Mouse (Mus musculus): Measurements from ENCODE around the gene Gm43302. TPM values are rescaled to one million over a fixed set of nuclear protein-coding genes. Genes with fewer than 3 reads are reported as not detected.
"Not testable (repeated sequence)": the region's sequence is repeated elsewhere in the genome, so short reads cannot be mapped to it uniquely, and the experiment has no call there.

The Gm43302 gene
- polyA plus RNA-seq, 1 experiment from 2014 or later = not detected

DNA sequence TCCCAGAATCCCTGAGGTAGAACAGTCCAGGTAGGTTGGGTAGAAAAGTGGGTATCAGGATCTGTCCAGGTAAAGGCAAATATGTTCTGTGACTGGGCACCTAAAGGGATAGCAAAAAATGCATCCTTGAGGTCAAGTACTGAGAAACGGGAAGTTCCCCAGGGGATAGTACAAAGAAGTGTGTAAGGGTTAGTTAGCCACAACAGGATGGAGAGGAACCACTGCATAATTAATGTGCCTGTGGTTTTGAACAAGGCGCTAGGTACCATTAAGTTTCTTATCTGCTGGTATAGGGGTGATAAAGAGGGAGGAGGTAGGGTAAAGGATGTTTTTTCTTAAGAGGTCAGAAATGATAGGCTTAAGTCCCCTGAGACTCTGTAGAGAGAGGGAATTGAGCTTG lies 101.0 kb downstream of the Gm43302 start:
- not testable (repeated sequence) for H3K36me3 ChIP-seq; H3K27ac ChIP-seq; H3K9me3 ChIP-seq (replicated peaks); H3K4me1 ChIP-seq; H3K4me2 ChIP-seq; H3K27me3 ChIP-seq (replicated peaks); H3K4me3 ChIP-seq; ATAC-seq; H3K9ac ChIP-seq
- WGBS (ENCODE audit: insufficient replicate concordance) = 25% methylated on average over 2 of the region's 2 CpGs

DNA sequence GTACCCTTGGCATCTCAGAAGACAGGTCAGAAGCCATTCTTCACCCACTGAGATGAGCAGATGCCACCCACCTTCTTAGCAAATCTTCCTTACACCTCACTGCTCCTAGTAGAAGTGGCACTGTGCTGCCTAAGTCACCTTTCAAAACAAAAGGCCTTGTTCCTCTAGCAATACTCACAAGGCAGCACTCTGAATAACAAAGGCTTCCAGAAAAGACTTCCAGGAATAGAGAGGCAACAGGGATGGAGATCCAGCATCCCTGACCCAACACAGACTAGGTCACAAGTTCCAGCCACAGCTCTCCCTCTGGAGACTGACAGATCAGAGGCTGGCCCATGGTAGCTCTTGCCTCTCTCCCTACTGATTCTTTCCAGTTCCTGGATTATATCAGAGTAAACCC lies 112.0 kb downstream of the Gm43302 start:
- Histone ChIP-seq H3K4me1 (no peaks in the 10 kb centered on the region), H3K36me3 (no peaks in the 10 kb centered on the region), H3K4me2 (no peak overlapping the region), H3K9me3 (replicated peaks) (no peaks in the 10 kb centered on the region; the same call in 1 of the 2 replicates), H3K4me3 (no peak overlapping the region), H3K9ac (no peak overlapping the region), H3K27me3 (replicated peaks) (no peaks in the 10 kb centered on the region), H3K27ac (no peak overlapping the region)
- ATAC-seq = no peak

Other genes with a start within 250 kb of the Gm43302 start
- gene Gbp9, start 154.2 kb downstream of the Gm43302 start, polyA plus RNA-seq (2016; fragmentation: Nextera tagmentation; extraction: Ambion mirVana) = 0.99 and 1.0 TPM in 2 replicates
- 1.1 and 1.2 TPM in 2 replicates for gene Gbp8, start 154.2 kb downstream of the Gm43302 start, polyA plus RNA-seq (2016; fragmentation: Nextera tagmentation; extraction: Ambion mirVana)
- 1.3 and 1.8 TPM in 2 replicates for gene Gbp4, start 154.1 kb downstream of the Gm43302 start, polyA plus RNA-seq (2016; fragmentation: Nextera tagmentation; extraction: Ambion mirVana)
- 0.06 TPM in 1 of 2 replicates, not detected in the other for gene Gbp10, start 54.2 kb downstream of the Gm43302 start, polyA plus RNA-seq (2016; fragmentation: Nextera tagmentation; extraction: Ambion mirVana)
- gene Gbp6, start within 50 bp of the Gm43302 start, polyA plus RNA-seq (2016; fragmentation: Nextera tagmentation; extraction: Ambion mirVana) = 0.46 and 0.67 TPM in 2 replicates
- gene Lrrc8b, start 122.1 kb upstream of the Gm43302 start, polyA plus RNA-seq (2016; fragmentation: Nextera tagmentation; extraction: Ambion mirVana) = 7.5 and 7.8 TPM in 2 replicates
- gene Lrrc8c, start 225.7 kb upstream of the Gm43302 start, polyA plus RNA-seq (2016; fragmentation: Nextera tagmentation; extraction: Ambion mirVana) = 23.0 and 23.9 TPM in 2 replicates